Mouse (Mus musculus) left cerebral cortex, adult 18-20 months (tissue): ENCODE measurements around the gene Atp6v0a2. TPM values are rescaled to one million over a fixed set of nuclear protein-coding genes. Genes with fewer than 3 reads are reported as not detected.

Source experiments
- DNase-seq, 2 experiments: peaks; one replicate each; pipeline ENCODE4 v3.0.0; 2021 to 2022; ENCODE audit warnings: low spot score in 2 of 2, mixed read lengths in 1 of 2
- total RNA-seq, 2 experiments: library from RNA; stranded (reverse); gene quantifications; 2 replicates each; pipeline ENCODE4 v1.2.3; 2021

Atp6v0a2 gene
- total RNA-seq, 2 experiments from 2014 or later, result 59.8 to 66.9 TPM

DNA sequence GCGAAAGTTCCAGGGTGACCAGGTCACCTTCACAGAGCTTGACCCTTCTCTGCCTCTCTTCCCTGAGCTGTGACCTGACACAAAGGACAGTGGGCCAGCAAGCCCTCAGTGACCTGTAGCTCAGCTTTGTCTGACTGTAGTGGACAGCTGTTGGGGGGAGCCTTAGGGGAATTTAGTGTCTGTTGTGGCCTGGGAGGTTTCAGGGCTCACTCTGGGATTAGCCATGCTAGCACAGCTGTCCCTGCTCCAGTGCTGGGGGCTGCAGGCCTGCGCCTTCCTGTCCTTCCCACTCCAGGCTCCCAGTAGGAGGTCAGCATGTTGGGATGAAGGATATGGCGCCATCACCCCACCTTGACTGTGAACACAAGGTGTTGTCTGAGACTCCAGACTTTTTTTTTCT, 7.8 kb downstream of the Atp6v0a2 start:
- no peak for DNase-seq

DNA sequence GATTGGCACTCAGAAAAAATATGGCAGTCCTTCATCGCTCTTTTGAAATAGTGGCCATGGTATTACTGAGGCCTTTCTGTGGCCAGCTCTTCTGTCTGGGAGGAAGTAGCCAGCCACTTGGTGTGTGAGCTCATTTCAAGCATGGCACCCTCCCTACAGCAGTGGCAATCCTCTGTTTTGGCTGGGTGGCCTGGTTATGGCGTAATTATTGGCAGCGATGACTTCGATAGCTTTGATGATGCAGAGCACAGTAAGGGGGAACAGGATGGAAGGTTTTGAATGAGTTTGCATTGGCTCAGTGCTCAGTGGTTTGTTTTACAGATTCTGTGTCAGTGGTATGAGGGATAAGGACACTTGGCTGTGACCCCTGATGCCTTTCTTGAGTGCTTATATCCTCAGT, 8.3 kb downstream of the Atp6v0a2 start:
- DNase-seq, result no peak

DNA sequence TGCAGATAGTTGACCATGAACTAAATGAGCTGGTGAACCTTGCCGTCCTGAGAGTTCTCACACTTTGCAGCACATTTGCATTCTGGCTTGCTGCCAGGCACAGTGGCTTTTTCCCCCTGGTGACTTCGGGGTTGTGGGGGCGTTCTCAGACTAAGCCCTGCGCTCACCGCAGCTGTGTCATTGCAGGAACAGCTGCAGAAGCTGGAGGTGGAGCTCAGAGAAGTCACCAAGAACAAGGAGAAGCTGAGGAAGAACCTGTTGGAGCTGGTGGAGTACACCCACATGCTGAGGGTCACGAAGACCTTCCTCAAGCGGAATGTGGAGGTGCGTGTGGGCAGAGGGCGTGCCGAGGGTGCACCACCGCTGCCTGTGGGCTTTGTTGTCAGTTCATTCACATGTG, 8.9 kb downstream of the Atp6v0a2 start:
- peak; percentile 4 to 31 for DNase-seq

DNA sequence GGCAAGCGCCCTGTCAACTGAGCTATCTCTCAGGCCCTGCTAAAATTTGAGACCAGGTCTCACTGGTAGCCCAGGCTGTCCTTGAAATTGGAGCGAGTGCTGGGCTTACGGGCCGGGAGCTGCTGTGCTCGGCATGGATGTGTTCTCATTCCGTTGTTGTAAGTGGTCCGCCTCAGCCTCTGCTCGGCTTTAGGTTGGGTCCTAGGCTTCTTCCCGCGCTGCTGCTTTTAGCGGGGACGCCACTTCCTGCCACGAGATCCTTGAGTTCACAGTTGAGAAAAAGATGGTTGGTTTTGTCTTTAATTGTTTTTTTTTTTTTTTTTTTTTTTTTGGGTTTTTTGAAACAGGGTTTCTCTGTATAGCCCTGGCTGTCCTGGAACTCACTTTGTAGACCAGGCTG, 9.5 kb downstream of the Atp6v0a2 start:
- no peak for DNase-seq

DNA sequence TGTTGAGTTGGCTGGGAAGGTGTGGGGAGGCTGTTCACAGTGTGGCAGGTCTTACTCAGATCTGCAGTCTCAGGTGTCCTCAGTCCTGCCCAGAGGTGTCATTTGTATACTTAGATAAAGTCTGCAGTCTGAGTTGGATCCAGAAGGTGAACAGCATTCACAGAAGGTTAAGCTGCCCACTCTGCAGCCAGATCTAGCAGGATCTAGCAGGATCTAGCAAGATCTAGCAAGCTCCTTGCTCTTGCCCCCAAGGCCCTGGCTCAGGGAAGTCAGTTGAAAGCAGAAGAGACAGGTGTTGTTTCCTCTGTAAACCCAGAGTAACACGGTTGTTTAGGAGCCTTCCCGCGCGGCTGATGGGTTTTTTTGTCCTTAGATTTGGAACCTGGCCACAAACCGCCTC, 85.4 kb downstream of the Atp6v0a2 start:
- no peak for DNase-seq

DNA sequence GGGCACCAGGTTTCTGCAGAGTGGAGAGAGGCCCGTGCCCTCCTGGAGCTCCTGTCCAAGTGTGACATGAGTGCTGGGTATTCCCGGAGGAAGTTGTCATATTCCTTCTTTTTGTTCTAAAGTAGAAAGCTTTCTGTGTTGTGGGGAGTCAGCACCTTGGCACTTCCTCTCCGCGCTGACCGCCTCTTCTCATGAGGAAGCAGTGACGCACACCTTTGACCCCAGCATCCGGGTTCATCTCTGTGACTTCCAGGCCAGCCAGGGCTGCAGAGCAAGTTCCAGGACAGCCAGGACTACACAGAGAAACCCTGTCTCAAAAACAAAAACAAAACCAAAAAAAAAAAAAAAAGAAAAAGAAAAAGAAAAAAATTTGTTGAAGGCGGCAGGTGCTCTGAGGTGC, 86.8 kb downstream of the Atp6v0a2 start:
- DNase-seq, result no peak

DNA sequence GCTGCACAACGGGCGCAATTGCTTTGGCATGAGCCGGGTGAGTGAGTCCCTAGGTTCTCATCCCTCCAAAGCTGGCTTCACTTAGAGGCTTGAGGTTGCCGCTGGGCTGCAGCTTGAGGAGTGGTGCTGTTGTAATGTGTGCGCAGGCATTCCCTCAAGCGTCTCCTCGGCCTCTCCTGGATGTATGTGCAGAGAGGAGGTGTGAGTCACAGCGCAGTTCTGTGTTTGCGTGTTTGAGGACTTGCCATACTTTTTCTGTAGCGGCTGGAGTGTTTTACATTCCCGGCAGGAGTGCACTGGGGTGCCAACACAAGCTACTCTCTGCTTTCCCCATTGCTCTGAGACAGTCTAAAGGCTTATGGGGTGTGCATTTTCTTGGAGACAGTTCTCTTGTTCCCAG, 89.6 kb downstream of the Atp6v0a2 start:
- DNase-seq, result peak in 1 of 2 experiments; percentile 22

DNA sequence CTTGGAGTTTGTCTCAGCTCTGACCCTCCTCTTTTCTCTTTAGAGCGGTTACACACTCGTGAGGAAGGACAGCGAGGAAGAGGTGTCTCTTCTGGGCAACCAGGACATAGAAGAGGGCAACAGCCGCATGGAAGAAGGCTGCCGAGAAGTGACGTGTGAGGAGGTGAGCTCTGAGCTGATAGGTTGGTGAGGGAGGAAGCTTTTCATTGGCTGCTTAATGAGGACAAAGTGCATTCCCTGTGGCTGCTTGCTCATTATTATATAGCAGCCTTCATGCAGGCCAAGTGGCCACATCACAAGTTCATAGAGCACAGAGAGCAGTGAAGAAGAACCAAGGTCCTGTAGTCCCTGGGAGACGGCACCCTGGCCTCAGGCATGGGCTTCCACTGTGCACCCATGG, 90.0 kb downstream of the Atp6v0a2 start:
- DNase-seq, result no peak

DNA sequence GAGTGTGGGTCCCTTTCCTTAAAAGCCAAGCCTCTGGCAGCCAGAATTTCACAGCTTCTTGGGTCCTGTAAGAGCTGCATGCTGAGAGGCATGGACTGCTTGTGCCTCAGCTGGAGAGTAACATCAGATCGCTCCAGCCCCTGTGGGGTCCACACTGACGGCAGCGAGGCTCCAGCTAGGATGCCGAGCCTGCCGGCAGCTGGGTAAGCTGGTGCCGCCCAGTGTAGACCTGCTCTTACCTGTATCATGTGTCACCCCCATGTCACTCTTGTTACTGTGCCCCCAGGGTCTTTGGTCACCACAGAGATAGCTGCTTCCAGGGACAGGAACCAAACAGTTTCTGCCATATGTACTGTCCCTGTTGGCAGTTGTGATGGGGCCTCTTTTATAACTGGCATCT, 94.7 kb downstream of the Atp6v0a2 start:
- DNase-seq, result no peak

DNA sequence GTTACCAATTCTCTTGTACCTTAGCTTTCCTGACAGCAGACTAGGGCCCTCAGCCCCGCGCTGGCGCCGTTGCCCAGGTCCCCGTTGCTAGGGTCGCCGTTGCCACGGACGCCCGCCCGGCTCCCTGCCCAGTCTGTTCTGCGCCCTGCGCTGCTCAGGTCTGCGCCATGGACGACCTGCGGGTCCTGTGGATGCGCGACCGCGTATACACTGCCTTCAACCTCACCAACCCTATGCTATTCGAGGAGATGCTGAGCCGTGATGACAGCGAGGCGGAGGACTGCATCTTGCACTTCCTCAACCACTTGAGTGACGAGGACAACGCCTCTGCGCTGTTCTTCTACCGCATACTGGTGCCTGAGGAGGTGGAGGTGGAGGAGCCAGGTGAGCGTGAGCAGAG, 96.6 kb downstream of the Atp6v0a2 start, which contains the start of gene Dnah10:
TSS of gene Dnah10 (plus strand) at position 89 of the 400 bp plus-strand sequence.
- peak; percentile 52 to 67 for DNase-seq

DNA sequence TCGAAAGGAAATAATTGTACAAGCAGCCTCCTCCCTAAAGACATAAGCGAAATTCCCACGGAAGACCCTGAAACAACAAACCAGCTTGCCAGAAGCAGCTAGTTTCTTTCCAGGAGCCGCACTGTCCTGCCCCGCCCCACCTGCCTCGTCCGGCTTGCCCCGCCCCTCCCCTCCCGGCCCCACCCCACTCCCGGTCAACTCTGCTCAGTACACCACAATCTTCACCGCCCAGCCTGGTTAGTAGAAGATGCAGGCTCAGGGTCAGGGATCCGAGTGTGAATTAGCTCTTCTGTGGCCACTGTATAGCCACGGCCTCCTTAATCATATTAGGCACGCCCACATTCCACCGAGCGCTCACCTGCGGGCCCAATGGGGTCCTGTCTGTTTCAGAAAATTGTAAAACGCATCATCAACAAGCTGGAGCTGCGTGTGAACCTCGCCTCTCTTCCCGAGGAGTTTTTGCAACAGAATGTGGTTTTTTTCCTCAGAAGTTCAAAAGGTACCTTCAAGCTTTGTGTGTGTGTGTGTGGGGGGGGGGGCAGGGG, 101.4 kb downstream of the Atp6v0a2 start:
- no peak for DNase-seq

DNA sequence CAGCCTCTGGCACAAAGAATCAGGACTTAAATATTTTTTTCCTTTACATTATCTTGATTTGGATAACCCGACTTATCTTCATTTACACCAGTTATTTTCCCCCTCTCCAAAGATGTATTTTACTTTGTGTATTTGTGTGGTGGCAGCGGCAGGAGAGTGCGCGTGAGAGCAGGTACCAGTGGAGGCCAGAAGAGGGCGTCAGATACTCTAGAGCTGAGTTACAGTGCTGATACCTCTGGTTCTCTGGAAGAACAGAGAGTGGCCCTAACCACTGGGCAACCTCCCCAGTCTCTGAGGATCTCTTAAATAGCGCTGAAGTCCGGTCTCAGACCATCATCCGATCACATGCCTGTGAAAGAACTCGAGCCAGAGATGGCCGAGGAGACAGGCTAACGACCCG, 105.6 kb downstream of the Atp6v0a2 start:
- DNase-seq, result no peak

DNA sequence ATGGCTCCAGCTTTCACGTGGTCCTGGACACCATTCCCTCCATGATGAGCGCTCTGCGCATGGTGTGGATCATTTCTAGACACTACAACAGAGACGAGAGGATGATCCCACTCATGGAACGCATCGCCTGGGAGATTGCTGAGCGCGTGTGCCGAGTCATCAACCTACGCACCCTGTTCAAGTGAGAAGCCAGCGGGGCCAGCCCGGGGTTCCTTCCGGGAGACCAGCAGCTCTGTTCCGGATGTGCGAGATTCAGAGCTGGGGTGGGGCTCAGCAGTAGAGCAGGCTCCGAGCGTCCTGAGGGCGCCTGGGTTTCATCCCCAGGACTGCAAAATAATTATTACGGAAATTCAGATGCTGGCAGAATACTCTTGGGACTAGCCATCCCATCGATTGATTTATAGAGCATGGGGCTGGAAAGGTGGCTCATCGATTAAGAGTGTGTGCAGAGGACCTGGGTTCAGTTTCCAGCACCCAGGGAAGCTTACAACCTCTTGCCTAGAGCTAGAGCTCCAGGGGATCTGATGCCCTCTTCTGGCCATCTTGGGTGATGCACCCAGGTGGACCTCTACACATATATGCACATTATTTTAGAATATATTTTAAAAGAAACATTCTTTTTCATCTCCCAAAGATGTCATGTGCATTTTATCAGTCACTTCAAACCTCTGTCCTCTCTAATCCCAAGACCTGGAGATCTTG, 113.7 kb downstream of the Atp6v0a2 start:
- no peak for DNase-seq

DNA sequence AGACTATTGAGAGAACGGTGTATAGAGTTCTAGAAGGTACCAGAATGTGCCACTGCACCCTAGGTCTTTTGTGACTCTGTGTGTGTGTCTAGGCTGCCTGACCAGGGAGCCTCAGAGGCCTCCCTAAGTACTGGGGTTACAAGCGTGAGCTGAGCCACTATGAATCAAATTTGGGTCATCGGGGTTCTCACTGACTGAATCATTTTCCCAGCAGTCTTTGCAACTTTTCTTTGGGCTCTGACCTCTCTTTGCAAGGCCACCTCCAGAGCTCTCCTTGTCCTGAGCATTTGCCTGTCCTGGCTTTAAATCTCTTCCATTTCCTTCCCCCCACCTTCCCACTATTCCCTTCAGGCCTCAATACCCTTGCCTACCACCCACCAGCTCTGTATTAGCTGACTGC, 115.5 kb downstream of the Atp6v0a2 start:
- no peak for DNase-seq

DNA sequence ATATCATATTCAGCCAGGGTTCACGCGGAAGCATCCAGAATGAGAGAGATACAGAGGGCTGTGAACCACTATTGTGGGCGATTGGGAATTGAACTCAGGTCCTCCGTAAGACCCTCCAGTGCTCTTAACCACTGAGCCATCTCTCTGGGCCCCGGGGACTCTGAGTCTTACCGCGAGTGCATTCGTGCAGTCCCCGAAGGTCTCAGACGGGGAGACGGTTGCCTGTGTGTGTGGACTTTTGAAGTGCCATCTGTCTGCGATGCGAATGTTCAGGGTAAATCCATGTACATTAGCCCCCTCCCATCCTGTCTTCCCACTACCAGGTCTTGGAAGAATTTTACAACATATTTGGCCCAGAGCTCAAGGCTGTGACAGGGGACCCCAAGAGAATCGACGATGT, 117.8 kb downstream of the Atp6v0a2 start:
- no peak for DNase-seq

DNA sequence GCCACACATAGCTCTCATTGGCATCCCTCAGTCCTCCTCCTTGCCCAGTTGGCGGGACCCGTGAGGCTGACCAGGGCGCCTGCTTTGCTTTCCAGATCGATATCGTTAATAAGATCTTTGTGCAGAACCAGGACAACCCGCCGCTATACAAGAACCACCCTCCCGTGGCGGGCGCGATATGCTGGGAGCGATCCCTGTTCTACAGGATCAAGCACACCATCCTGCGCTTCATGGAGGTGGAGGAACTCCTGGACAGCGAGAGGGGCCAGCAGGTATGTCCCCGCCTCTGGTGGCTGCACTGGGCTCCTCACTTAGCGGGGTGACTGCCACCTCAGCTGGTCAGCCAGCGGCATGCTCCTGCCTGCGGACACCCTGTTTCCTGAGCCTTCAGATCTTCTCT, 119.9 kb downstream of the Atp6v0a2 start:
- no peak for DNase-seq

DNA sequence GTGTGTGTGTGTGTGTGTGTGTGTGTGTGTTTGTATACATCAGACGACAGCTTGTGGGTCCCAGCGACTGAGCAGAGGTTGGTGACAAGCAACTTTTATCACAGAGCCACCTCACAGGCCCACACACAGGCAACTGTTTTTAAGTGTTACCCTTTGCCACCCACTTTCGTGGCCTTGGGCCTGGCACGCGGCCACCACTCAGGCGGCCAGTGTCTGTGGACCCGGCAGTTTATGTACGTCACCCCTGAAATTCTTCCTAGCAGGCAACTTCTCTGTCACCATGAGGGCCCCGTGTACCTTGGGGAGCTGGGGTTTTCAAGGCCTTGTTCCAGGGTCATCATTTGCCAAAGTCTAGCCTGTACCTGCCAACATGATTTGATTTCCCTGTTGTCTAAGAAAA, 123.3 kb downstream of the Atp6v0a2 start:
- DNase-seq, result no peak

DNA sequence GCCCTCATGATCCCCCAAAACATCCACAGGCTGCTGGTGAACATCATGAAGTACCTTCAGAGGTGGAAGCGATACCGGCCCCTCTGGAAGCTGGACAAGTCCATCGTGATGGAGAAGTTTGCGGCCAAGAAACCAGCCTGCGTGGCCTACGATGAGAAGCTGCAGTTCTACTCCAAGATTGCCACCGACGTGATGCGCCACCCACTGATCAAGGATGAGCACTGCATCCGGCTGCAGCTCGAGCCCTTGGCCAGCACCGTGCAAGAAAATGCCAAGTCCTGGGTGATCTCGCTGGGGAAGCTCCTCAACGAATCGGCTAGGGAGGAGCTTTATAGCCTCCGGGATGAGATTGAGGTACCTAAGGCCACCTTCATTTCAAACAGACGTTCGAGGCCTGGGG, 132.6 kb downstream of the Atp6v0a2 start:
- DNase-seq, result peak; percentile 6 to 16

DNA sequence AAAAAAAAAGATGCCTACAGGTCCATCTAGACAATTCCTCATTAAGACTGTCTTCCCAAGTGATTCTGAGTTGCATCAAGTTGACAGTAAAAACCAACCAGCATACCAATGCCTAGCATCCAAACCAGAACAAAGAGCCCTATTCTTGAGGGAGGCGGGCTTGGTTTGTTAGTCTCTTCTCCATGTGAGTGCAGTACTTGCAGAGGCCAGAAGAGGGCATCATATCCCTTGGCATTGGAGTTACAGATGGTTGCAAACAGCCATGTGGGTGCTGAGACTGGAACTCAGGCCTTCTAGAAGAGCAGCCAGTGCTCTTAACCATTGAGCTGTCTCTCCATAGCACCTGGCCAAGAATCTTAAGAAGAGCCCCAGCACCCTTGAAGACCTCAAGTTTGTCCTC, 133.4 kb downstream of the Atp6v0a2 start:
- no peak for DNase-seq
